Mouse (Mus musculus): ENCODE measurements around the gene Capzb. TPM values are rescaled to one million over a fixed set of nuclear protein-coding genes. Genes with fewer than 3 reads are reported as not detected.
A peak's percentile ranks its signal among the peaks of the same experiment; 100 is the strongest.

Capzb gene
- polyA plus RNA-seq, 1 experiment: 130 TPM

DNA sequence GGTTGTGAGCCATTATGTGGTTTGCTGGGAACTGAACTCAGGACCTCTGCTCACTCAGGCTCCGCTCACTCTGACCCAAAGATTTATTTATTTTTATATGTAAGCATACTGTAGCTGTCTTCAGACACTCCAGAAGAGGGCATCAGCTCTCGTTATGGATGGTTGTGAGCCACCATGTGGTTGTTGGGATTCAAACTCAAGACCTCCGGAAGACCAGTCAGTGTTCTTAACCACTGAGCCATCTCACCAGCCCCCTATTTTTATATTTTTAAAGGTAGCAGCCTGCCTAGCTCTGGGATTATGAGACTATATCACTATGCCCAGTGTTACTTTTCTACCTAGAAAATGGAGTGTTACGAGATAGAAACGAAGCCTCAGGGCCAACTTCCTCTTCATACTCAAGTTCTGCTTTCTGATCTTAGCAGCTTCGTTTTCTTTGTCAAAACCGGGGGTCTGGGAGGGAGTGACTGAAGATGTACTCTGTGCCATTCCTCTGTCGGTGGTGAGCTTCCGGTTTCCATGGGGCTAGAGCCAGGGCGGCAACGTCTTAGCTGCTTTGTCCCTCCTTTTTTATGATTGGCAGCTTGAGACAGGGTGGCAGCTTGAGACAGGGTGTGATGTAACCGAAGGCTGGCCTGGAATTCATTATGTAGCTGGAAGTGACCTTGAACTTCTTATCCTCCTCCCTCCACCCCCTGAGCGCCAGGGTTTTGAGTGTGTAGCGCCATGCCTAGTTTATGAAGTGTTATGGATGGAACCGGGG, 23.5 kb upstream of the Capzb start:
- TF ChIP-seq CTCF (IDR thresholded peaks at IDR 0.05; ENCODE audit: extremely low read depth, insufficient read depth, insufficient read length, insufficient replicate concordance) (no peak), POLR2A (IDR thresholded peaks at IDR 0.05; ENCODE audit: low read depth, low read length) (no peak)
- peak; percentile 59 to 70 for DNase-seq (ENCODE audit: low read depth in 1 of 2, low spot score in 2 of 2)
- 22% methylated on average over 15 of the region's 15 CpGs for WGBS
- Histone ChIP-seq H3K27ac (ENCODE audit: insufficient read depth, low read length) (peak overlapping the region; percentile 63), H3K4me1 (ENCODE audit: control insufficient read depth, insufficient read depth, insufficient read length) (peaks cover 5% of the 10 kb centered on the region; the same call in 1 of the 2 replicates), H3K4me3 (ENCODE audit: extremely low read depth, insufficient read depth, insufficient read length) (no peak overlapping the region), H3K27me3 (ENCODE audit: control insufficient read depth, insufficient read depth, low read length) (no peaks in the 10 kb centered on the region), H3K36me3 (ENCODE audit: control insufficient read depth, insufficient read depth, low read length) (no peaks in the 10 kb centered on the region)

DNA sequence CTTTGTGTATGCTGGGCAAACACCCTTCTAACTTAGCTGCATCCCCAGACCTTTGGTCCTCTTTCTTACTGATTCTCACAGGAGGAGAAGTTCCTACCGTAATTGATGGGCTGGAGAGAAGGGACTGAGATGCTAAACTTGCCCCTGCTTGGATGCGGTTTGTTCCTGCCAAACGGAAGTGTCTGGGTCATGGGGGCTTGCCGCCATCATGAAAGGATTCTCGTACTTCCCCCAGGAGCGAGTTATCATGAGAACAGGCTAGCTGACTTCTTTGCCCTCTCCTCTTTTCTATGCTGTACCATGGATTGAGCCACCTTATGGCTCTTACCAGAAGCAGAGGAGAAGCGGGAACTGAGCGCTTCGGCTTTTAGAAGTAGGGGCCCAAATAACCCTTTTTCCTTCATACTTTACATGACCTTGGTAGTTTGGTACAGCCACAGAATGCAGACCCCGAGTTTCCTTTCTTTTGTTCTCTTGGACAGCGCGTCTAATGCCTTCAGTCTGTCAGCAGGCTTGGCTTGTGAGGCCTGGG, 22.9 kb upstream of the Capzb start:
- no peaks in the 10 kb centered on the region for H3K36me3 ChIP-seq (ENCODE audit: control insufficient read depth, insufficient read depth, low read length)
- TF ChIP-seq CTCF (IDR thresholded peaks at IDR 0.05; ENCODE audit: extremely low read depth, insufficient read depth, insufficient read length, insufficient replicate concordance) (no peak), POLR2A (IDR thresholded peaks at IDR 0.05; ENCODE audit: low read depth, low read length) (no peak)
- no peak for DNase-seq (ENCODE audit: low read depth in 1 of 2, low spot score in 2 of 2)
- 86% methylated on average over 12 of the region's 12 CpGs for WGBS
- peak overlapping the region; percentile 63 for H3K27ac ChIP-seq (ENCODE audit: insufficient read depth, low read length)
- H3K4me3 ChIP-seq (ENCODE audit: extremely low read depth, insufficient read depth, insufficient read length): no peak overlapping the region
- H3K27me3 ChIP-seq (ENCODE audit: control insufficient read depth, insufficient read depth, low read length): no peaks in the 10 kb centered on the region
- peaks cover 5% of the 10 kb centered on the region; the same call in 1 of the 2 replicates for H3K4me1 ChIP-seq (ENCODE audit: control insufficient read depth, insufficient read depth, insufficient read length)

DNA sequence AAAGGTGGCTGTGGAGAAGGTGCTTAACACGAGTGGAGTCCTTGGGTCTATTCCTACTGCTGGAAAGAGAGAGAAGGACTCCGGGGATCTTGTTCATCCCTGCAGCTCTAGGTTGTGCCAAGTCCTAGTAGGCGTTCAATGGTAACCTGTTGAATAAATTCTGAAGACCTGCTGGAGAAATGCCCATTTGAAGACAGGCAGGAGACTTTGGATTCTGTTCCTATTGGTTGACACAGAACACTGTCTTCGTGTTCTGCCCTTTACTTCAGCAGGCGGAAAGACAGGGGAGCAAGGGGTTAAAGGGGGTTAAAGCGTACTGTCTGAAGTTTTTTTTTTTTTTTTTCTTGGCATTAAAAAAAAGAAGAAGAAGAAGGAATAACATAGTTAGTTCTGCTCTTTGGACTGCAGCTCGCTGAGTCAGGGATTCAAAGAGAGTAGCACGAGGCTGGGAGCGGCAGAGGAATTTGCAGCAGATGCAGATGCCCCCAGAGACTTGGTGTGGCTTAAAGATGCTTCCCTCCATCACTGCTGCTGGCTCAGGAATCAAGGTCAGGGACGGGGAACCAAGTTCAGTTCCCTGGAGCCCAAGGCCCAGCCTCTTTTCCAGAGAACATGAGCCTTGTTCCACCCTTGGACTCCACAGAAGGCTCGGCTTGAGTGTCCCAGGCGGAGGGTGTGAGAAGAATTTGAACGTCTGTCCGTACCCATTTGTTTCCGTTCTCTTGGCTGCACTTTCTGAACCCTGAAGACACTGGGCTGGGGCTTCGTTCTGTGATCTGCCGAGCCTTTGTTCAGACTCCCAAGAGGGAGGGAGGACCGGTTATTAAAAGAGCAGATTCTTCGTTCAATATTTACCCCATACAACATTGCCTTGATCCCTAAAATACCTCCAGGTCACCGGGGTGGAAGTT, 17.4 kb upstream of the Capzb start:
- DNase-seq (ENCODE audit: low read depth in 1 of 2, low spot score in 2 of 2): no peak
- no peak for TF ChIP-seq POLR2A (IDR thresholded peaks at IDR 0.05; ENCODE audit: low read depth, low read length)
- TF ChIP-seq CTCF (IDR thresholded peaks at IDR 0.05; ENCODE audit: extremely low read depth, insufficient read depth, insufficient read length, insufficient replicate concordance): no peak
- 58% methylated on average over 20 of the region's 20 CpGs for WGBS
- H3K27me3 ChIP-seq (ENCODE audit: control insufficient read depth, insufficient read depth, low read length): no peaks in the 10 kb centered on the region
- H3K4me3 ChIP-seq (ENCODE audit: extremely low read depth, insufficient read depth, insufficient read length): no peak overlapping the region
- H3K27ac ChIP-seq (ENCODE audit: insufficient read depth, low read length): no peak overlapping the region
- no peaks in the 10 kb centered on the region; the same call in 1 of the 2 replicates for H3K4me1 ChIP-seq (ENCODE audit: control insufficient read depth, insufficient read depth, insufficient read length)
- H3K36me3 ChIP-seq (ENCODE audit: control insufficient read depth, insufficient read depth, low read length): no peaks in the 10 kb centered on the region

DNA sequence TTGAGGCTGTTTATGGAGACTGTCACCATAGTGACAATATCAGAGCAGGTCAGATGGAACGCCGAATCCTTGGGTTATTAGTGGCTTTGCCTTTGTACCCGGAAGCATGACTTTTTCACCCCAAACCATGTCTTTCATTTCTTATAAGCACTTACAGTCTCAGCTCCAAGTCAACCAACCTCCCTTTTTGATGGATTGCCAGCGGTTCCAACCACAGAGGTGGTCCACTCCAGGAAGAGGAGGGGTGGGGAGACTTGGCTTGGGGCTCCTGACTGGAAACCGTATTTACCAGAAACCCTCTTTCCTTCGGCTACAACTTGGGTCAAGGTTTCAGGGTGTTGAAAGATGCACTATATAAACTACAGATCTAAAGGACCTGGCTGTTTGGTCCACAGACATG, 16.7 kb upstream of the Capzb start:
- H3K36me3 ChIP-seq (ENCODE audit: control insufficient read depth, insufficient read depth, low read length): no peaks in the 10 kb centered on the region
- no peak overlapping the region for H3K27ac ChIP-seq (ENCODE audit: insufficient read depth, low read length)
- no peaks in the 10 kb centered on the region; the same call in 1 of the 2 replicates for H3K4me1 ChIP-seq (ENCODE audit: control insufficient read depth, insufficient read depth, insufficient read length)
- WGBS: 38% methylated on average over 6 of the region's 6 CpGs
- H3K27me3 ChIP-seq (ENCODE audit: control insufficient read depth, insufficient read depth, low read length): no peaks in the 10 kb centered on the region
- H3K4me3 ChIP-seq (ENCODE audit: extremely low read depth, insufficient read depth, insufficient read length): no peak overlapping the region
- TF ChIP-seq CTCF (IDR thresholded peaks at IDR 0.05; ENCODE audit: extremely low read depth, insufficient read depth, insufficient read length, insufficient replicate concordance) (no peak), POLR2A (IDR thresholded peaks at IDR 0.05; ENCODE audit: low read depth, low read length) (no peak)
- no peak for DNase-seq (ENCODE audit: low read depth in 1 of 2, low spot score in 2 of 2)

DNA sequence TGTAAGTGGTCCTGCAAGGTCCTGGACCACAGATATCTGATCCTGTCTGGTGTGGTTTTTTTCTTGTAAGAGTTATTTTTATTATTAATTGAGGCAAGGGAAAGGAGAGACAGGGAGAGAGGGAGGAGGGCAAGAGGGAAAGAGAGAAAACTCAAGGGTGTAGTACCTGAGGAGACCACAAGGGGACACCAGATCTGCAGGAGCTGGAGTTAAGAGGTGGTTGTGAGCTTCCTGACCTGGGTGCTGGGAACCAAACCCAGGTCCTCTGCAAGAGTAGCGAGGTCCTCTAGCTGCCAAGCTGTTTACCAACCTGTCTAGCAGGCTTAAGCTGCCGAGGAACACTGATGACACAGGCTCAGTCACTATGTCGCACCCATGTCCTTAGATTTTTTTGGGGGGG, 14.8 kb upstream of the Capzb start:
- Histone ChIP-seq H3K36me3 (ENCODE audit: control insufficient read depth, insufficient read depth, low read length) (no peaks in the 10 kb centered on the region), H3K27ac (ENCODE audit: insufficient read depth, low read length) (no peak overlapping the region), H3K4me3 (ENCODE audit: extremely low read depth, insufficient read depth, insufficient read length) (no peak overlapping the region), H3K4me1 (ENCODE audit: control insufficient read depth, insufficient read depth, insufficient read length) (no peaks in the 10 kb centered on the region; the same call in 1 of the 2 replicates), H3K27me3 (ENCODE audit: control insufficient read depth, insufficient read depth, low read length) (no peaks in the 10 kb centered on the region)
- TF ChIP-seq POLR2A (IDR thresholded peaks at IDR 0.05; ENCODE audit: low read depth, low read length) (no peak), CTCF (IDR thresholded peaks at IDR 0.05; ENCODE audit: extremely low read depth, insufficient read depth, insufficient read length, insufficient replicate concordance) (peak; percentile 20; the same call in 1 of the 2 replicates)
- 95% methylated on average over 3 of the region's 3 CpGs for WGBS
- DNase-seq (ENCODE audit: low read depth in 1 of 2, low spot score in 2 of 2): no peak

DNA sequence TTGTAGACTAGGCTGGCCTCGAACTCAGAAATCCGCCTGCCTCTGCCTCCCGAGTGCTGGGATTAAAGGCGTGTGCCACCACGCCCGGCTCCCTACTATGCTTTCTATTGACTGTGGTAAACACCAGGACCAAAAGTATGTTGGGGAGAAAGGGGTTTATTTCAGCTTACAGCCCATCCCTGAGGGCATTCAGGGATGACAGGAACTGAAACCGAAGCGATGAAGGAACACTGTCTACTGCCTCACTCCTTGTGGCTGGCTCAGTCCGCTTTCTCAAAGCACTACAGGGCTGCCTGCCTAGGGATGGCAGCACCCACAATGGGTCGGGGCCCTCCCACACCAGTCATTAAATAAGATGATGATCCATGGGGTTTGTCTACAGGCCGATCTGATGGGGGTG, 14.3 kb upstream of the Capzb start:
- TF ChIP-seq CTCF (IDR thresholded peaks at IDR 0.05; ENCODE audit: extremely low read depth, insufficient read depth, insufficient read length, insufficient replicate concordance): no peak
- no peak for TF ChIP-seq POLR2A (IDR thresholded peaks at IDR 0.05; ENCODE audit: low read depth, low read length)
- Histone ChIP-seq H3K27ac (ENCODE audit: insufficient read depth, low read length) (no peak overlapping the region), H3K27me3 (ENCODE audit: control insufficient read depth, insufficient read depth, low read length) (no peaks in the 10 kb centered on the region), H3K4me1 (ENCODE audit: control insufficient read depth, insufficient read depth, insufficient read length) (no peaks in the 10 kb centered on the region; the same call in 1 of the 2 replicates), H3K36me3 (ENCODE audit: control insufficient read depth, insufficient read depth, low read length) (no peaks in the 10 kb centered on the region), H3K4me3 (ENCODE audit: extremely low read depth, insufficient read depth, insufficient read length) (no peak overlapping the region)
- 91% methylated on average over 11 of the region's 11 CpGs for WGBS
- no peak for DNase-seq (ENCODE audit: low read depth in 1 of 2, low spot score in 2 of 2)

Measured in spleen, adult 2 months (tissue).